Mouse (Mus musculus) bone marrow, adult 2 months (tissue): ENCODE measurements around the gene Kif1b.

Experiments used
- CTCF ChIP-seq: fragments of 200-500 bp; IDR thresholded peaks from 2 replicates; pipeline ENCODE4 v1.5.1; 2011; ENCODE audit warnings: low read length, control low read depth; ENCODE audit not compliant: control insufficient read depth, insufficient read depth
- POLR2A ChIP-seq: fragments of 200-500 bp; IDR thresholded peaks from 2 replicates; pipeline ENCODE4 v1.6.1; 2011; ENCODE audit warnings: low read depth, mild to moderate bottlenecking, control low read depth, low read length, borderline replicate concordance; ENCODE audit not compliant: control insufficient read depth

GRCm38 (mm10) chr4:149144459-149144858 is 163.0 kb downstream of the Kif1b start:
- TF ChIP-seq CTCF: peak; percentile 96
- no peak for TF ChIP-seq POLR2A
